Mouse (Mus musculus) limb, embryonic 14.5 days (tissue): ENCODE results near the gene Ilk. TPM values are rescaled to one million over a fixed set of nuclear protein-coding genes. Genes with fewer than 3 reads are reported as not detected.

ENCODE experiments used
- ATAC-seq: fragments of 200-750 bp; cut with Nextera tagmentation; 2 replicates; pipeline ENCODE4 v1.8.0; 2017; ENCODE audit warnings: low read depth, moderate number of reproducible peaks, moderate TSS enrichment; ENCODE audit not compliant: low FRiP score
- DNase-seq: peaks from one replicate; pipeline ENCODE4 v3.0.0-alpha.2; 2015; ENCODE audit warnings: low spot score
- H3K27ac ChIP-seq: fragments of 300-500 bp; sonication (generic); replicated peaks from 2 replicates; pipeline ENCODE4 v1.5.1; 2014; ENCODE audit warnings: low read depth, mild to moderate bottlenecking, low read length, moderate library complexity, mixed read lengths
- H3K27me3 ChIP-seq: fragments of 300-500 bp; sonication (generic); 2 replicates; pipeline ENCODE4 v1.6.1; 2014; ENCODE audit warnings: low read length, mixed read lengths; ENCODE audit not compliant: control insufficient read depth, insufficient read depth
- H3K36me3 ChIP-seq: fragments of 300-500 bp; sonication (generic); 2 replicates; pipeline ENCODE4 v1.6.1; 2014; ENCODE audit warnings: mild to moderate bottlenecking, low read length, moderate library complexity, mixed read lengths; ENCODE audit not compliant: control insufficient read depth, insufficient read depth
- H3K4me1 ChIP-seq: fragments of 300-500 bp; sonication (generic); 2 replicates; pipeline ENCODE4 v1.6.1; 2014; ENCODE audit warnings: antibody characterized with exemption, low read length, mixed read lengths; ENCODE audit not compliant: control insufficient read depth, insufficient read depth
- H3K4me2 ChIP-seq: fragments of 300-500 bp; sonication (generic); replicated peaks from 2 replicates; pipeline ENCODE4 v1.6.1; 2014; ENCODE audit warnings: low read depth, mild to moderate bottlenecking, low read length, moderate library complexity; ENCODE audit not compliant: severe bottlenecking
- H3K4me3 ChIP-seq: fragments of 300-500 bp; sonication (generic); replicated peaks from 2 replicates; pipeline ENCODE4 v1.5.1; 2014; ENCODE audit warnings: low read length
- H3K9ac ChIP-seq: fragments of 300-500 bp; sonication (generic); 2 replicates; pipeline ENCODE4 v1.6.1; 2014; ENCODE audit warnings: mild to moderate bottlenecking, low read depth, low read length, moderate library complexity; ENCODE audit not compliant: severe bottlenecking
- H3K9me3 ChIP-seq: fragments of 300-500 bp; sonication (generic); 2 replicates; pipeline ENCODE4 v1.6.1; 2016; ENCODE audit warnings: low read length; ENCODE audit not compliant: control insufficient read depth
- POLR2A ChIP-seq: fragments of 200-500 bp; IDR thresholded peaks from 2 replicates; pipeline ENCODE4 v1.8.0; 2012; ENCODE audit warnings: inconsistent platforms, mild to moderate bottlenecking, moderate library complexity, borderline replicate concordance; ENCODE audit not compliant: insufficient read depth, insufficient read length; ENCODE audit errors: extremely low read depth
- WGBS: fragments of 180-500 bp; shearing (Covaris S2); extraction: QIAGEN DNeasy Blood & Tissue Kit; methylation state at CpG from one replicate; pipeline ENCODE4 v1.1.7; 2014; 5-methylcytosine and 5-hydroxymethylcytosine counted together
- polyA plus RNA-seq, 2 experiments: library from polyadenylated mRNA; depleted of rRNA in 1 of 2; stranded (reverse) in 1 of 2; unstranded in 1 of 2; fragments of >200 nt; fragmentation: Nextera tagmentation in 1 of 2; extraction: Ambion mirVana in 1 of 2; gene quantifications; 2 replicates each; pipeline versions ENCODE4 v1.2.1 to v1.2.3; 2012 to 2014

The Ilk gene
- polyA plus RNA-seq, 2 experiments: 333 to 358 TPM

- peak; percentile 88 for ATAC-seq
- peak overlapping the region; percentile 41 for H3K4me3 ChIP-seq
- peaks cover 25% of the 10 kb centered on the region for H3K4me1 ChIP-seq
Measured at GRCm38 (mm10) chr7:105778553-105779265, 42.3 kb downstream of the Ilk start.

GRCm38 (mm10) chr7:105783861-105784260, 47.5 kb downstream of the Ilk start:
- Histone ChIP-seq H3K4me1 (peaks cover 26% of the 10 kb centered on the region), H3K36me3 (peaks cover 47% of the 10 kb centered on the region), H3K27me3 (no peaks in the 10 kb centered on the region), H3K4me3 (no peak overlapping the region), H3K9ac (no peak overlapping the region), H3K9me3 (no peaks in the 10 kb centered on the region), H3K4me2 (no peak overlapping the region), H3K27ac (no peak overlapping the region)
- no peak for TF ChIP-seq POLR2A
- no peak for DNase-seq
- WGBS: 47% methylated on average over 4 of the region's 4 CpGs
- ATAC-seq: no peak

More at GRCm38 (mm10) chr7:105778553-105779265, 42.3 kb downstream of the Ilk start:
- no peak for TF ChIP-seq POLR2A
- Histone ChIP-seq H3K27me3 (no peaks in the 10 kb centered on the region), H3K36me3 (peaks cover 51% of the 10 kb centered on the region), H3K9ac (peak overlapping the region; percentile 48), H3K9me3 (no peaks in the 10 kb centered on the region), H3K4me2 (peak overlapping the region; percentile 79), H3K27ac (peak overlapping the region; percentile 94)
- DNase-seq: peak; percentile 73
- 9% methylated on average over 4 of the region's 4 CpGs for WGBS

- ATAC-seq: no peak
- peaks cover 19% of the 10 kb centered on the region for H3K4me1 ChIP-seq
- no peaks in the 10 kb centered on the region for H3K9me3 ChIP-seq
- TF ChIP-seq POLR2A: no peak
- H3K27me3 ChIP-seq: no peaks in the 10 kb centered on the region
- 0 out of 2 replicates have a peak overlapping the region, but pooled peaks have one; percentile 0 for H3K4me3 ChIP-seq
- H3K36me3 ChIP-seq: peaks cover 47% of the 10 kb centered on the region
- 22% methylated on average over 4 of the region's 4 CpGs for WGBS
- peak overlapping the region; percentile 28; the same call in 1 of the 2 replicates for H3K9ac ChIP-seq
- H3K4me2 ChIP-seq: peak overlapping the region; percentile 26; the same call in 1 of the 2 replicates
- H3K27ac ChIP-seq: no peak overlapping the region
- DNase-seq: no peak
Measured at GRCm38 (mm10) chr7:105784556-105784955, 48.2 kb downstream of the Ilk start.

GRCm38 (mm10) chr7:105786506-105787284, 50.3 kb downstream of the Ilk start:
- H3K4me2 ChIP-seq: peak overlapping the region; percentile 81
- no peak for DNase-seq
- peak; percentile 64 for ATAC-seq
- H3K27ac ChIP-seq: peak overlapping the region; percentile 93
- peaks cover 19% of the 10 kb centered on the region for H3K4me1 ChIP-seq
- no peaks in the 10 kb centered on the region for H3K9me3 ChIP-seq
- H3K36me3 ChIP-seq: peaks cover 27% of the 10 kb centered on the region
- H3K4me3 ChIP-seq: peak overlapping the region; percentile 98
- peak overlapping the region; percentile 99 for H3K9ac ChIP-seq
- TF ChIP-seq POLR2A: no peak
- no peaks in the 10 kb centered on the region for H3K27me3 ChIP-seq
- WGBS: 5% methylated on average over 17 of the region's 20 CpGs
